Mouse (Mus musculus): Measurements from ENCODE around the gene Cideb.

- TF ChIP-seq POLR2AphosphoS2 (IDR thresholded peaks at IDR 0.05; ENCODE audit: insufficient read length, low read depth), result no peak
- no peak for TF ChIP-seq POLR2A (IDR thresholded peaks at IDR 0.05; ENCODE audit: insufficient read length, low read depth)
- no peak for TF ChIP-seq USF1 (IDR thresholded peaks at IDR 0.05; ENCODE audit: low read depth)
- TF ChIP-seq MAX (IDR thresholded peaks at IDR 0.05; ENCODE audit: low read depth), result no peak
- TF ChIP-seq E2F4 (IDR thresholded peaks at IDR 0.05; ENCODE audit: insufficient read depth), result no peak
- no peak for TF ChIP-seq SRF (IDR thresholded peaks at IDR 0.05; ENCODE audit: control insufficient read depth, insufficient read length, low read depth)
- no peak for TF ChIP-seq CEBPB (IDR thresholded peaks at IDR 0.05; ENCODE audit: insufficient read depth, poor library complexity, severe bottlenecking)
- no peak for TF ChIP-seq MYOD1 (IDR thresholded peaks at IDR 0.05; ENCODE audit: control insufficient read depth in 1 of 3, insufficient read length in 2 of 3, low read depth in 2 of 3)
- TF ChIP-seq MYOG (IDR thresholded peaks at IDR 0.05; ENCODE audit: control insufficient read depth in 1 of 3, insufficient read depth in 1 of 3, insufficient read length in 2 of 3, low read depth in 2 of 3), result no peak
- no peak for TF ChIP-seq TCF12 (IDR thresholded peaks at IDR 0.05; ENCODE audit: insufficient read depth, poor library complexity, severe bottlenecking)
Observed at GRCm38 (mm10) chr14:55711786-55712185, 46.5 kb downstream of the Cideb start.
